Mouse (Mus musculus): Measurements from ENCODE around the gene Pex6.

- TF ChIP-seq TAL1 (conservative IDR thresholded peaks at IDR 0.05; ENCODE audit: low read depth, low read length) (no peak), GATA2 (IDR thresholded peaks at IDR 0.05; ENCODE audit: borderline replicate concordance, low read depth, low read length) (no peak), CTCF (IDR thresholded peaks at IDR 0.05; ENCODE audit: low read depth, low read length) (no peak), GATA1 (IDR thresholded peaks at IDR 0.05; ENCODE audit: borderline replicate concordance, low read length) (no peak), POLR2AphosphoS5 (IDR thresholded peaks at IDR 0.05; ENCODE audit: insufficient replicate concordance, low read depth, low read length) (no peak)
Observed at GRCm38 (mm10) chr17:46745506-46745905, 34.2 kb downstream of the Pex6 start.

Measured in G1E (cell line).